Mouse (Mus musculus): ENCODE data around the gene Krr1. TPM values are rescaled to one million over a fixed set of nuclear protein-coding genes. Genes with fewer than 3 reads are reported as not detected.

Gene Krr1
- polyA plus RNA-seq, 1 experiment from 2014 or later = 40.0 TPM

DNA sequence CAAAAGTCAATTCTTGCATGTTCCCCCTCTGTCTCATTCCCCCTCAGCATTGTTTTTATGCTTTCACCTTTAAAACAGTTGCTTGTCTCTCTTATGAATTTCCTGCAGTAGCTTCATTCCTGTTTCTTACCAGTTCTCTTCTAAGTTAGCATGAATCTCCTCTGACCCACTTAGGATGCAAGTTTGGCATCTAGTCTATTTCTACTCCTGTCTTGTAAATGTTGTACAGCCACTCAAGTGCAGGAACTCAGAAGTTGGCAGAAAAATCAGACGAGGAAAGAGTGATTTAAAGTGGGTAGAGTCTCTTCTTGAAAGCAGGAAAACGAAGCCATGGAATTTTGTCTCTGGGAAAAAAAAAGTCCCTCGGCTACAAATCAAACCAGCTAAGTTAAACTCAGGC is 26.9 kb upstream of the Krr1 start:
- no peaks in the 10 kb centered on the region for H3K9me3 ChIP-seq (replicated peaks)
- ATAC-seq = no peak
- H3K9ac ChIP-seq = no peak overlapping the region
- 48% methylated on average over 3 of the region's 3 CpGs for WGBS (ENCODE audit: insufficient replicate concordance)
- H3K36me3 ChIP-seq = no peaks in the 10 kb centered on the region
- H3K4me2 ChIP-seq = no peak overlapping the region
- no peak overlapping the region for H3K4me3 ChIP-seq
- H3K27ac ChIP-seq = no peak overlapping the region
- no peaks in the 10 kb centered on the region for H3K27me3 ChIP-seq (replicated peaks)
- H3K4me1 ChIP-seq = no peaks in the 10 kb centered on the region

DNA sequence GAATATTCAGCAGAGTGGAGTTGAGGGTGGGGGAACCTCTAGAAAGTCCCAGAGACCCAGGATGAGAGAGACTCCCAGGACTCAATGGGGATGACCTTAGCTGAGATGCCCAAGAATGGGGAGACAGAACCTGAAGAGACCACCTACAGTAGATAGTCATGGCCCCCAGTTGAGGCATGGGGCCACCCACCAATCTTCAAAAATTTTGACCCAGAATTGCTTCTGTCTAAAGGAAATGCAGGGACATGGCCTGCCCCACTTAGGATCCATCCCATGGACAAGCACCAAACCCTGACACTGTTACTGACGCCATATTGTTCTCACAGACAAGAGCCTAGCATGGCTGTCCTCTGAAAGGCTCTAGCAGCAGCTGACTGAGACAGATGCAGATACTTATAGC is 24.4 kb upstream of the Krr1 start:
- no peak for ATAC-seq
- 72% methylated on average over 1 of the region's 1 CpGs for WGBS (ENCODE audit: insufficient replicate concordance)
- no peak overlapping the region for H3K27ac ChIP-seq
- no peak overlapping the region for H3K9ac ChIP-seq
- no peaks in the 10 kb centered on the region for H3K4me1 ChIP-seq
- no peak overlapping the region for H3K4me2 ChIP-seq
- H3K9me3 ChIP-seq (replicated peaks) = no peaks in the 10 kb centered on the region
- no peaks in the 10 kb centered on the region for H3K27me3 ChIP-seq (replicated peaks)
- no peaks in the 10 kb centered on the region for H3K36me3 ChIP-seq
- H3K4me3 ChIP-seq = no peak overlapping the region

DNA sequence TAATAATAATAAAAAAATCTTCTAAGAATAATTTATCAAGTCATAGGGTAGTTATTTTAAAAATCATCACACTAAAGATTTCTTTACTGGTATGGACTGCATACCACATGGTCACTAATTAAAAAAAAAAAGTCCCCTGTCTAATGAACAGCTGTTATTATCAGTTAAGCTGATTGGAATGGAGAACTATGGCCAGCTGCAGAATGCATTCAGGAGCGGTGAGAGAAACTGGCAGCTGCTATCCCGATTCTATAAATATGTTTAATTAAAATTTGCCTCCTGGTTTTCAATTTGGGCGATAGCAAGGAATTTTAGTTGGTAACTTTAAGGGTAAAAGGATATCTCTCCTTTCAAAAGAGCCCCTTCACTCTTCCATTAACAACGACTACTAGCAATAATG is 23.5 kb upstream of the Krr1 start:
- WGBS (ENCODE audit: insufficient replicate concordance) = 58% methylated on average over 4 of the region's 4 CpGs
- H3K27ac ChIP-seq = no peak overlapping the region

DNA sequence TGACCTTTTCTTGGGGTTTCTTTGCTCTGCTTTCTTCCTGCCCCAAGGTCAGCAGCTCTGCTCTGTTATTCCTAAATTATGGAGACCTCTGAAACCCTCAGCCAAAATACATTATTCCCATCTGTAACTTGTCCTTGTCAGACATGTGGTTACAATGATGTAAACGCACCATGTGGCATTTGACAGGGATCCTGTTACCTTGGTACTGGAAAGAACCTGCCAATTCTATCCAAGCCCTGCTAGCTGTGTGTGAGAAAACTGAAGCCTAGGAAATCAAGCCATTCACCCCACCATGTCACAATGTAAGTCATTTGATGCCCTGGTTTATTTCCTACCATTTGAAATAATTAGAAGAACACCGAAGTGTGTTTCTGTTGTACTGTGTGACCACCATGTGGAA is 16.6 kb upstream of the Krr1 start:
- H3K27ac ChIP-seq = no peak overlapping the region
- H3K9ac ChIP-seq = no peak overlapping the region
- H3K4me1 ChIP-seq = no peaks in the 10 kb centered on the region
- H3K27me3 ChIP-seq (replicated peaks) = no peaks in the 10 kb centered on the region
- no peaks in the 10 kb centered on the region for H3K36me3 ChIP-seq
- 78% methylated on average over 2 of the region's 2 CpGs for WGBS (ENCODE audit: insufficient replicate concordance)
- ATAC-seq = no peak
- no peak overlapping the region for H3K4me3 ChIP-seq
- no peak overlapping the region for H3K4me2 ChIP-seq
- H3K9me3 ChIP-seq (replicated peaks) = no peaks in the 10 kb centered on the region

More for the DNA sequence above, 23.5 kb upstream of the Krr1 start:
- Histone ChIP-seq H3K4me3 (no peak overlapping the region), H3K4me1 (no peaks in the 10 kb centered on the region), H3K36me3 (no peaks in the 10 kb centered on the region), H3K9me3 (replicated peaks) (no peaks in the 10 kb centered on the region), H3K27me3 (replicated peaks) (no peaks in the 10 kb centered on the region), H3K9ac (no peak overlapping the region), H3K4me2 (no peak overlapping the region)
- ATAC-seq = no peak

DNA sequence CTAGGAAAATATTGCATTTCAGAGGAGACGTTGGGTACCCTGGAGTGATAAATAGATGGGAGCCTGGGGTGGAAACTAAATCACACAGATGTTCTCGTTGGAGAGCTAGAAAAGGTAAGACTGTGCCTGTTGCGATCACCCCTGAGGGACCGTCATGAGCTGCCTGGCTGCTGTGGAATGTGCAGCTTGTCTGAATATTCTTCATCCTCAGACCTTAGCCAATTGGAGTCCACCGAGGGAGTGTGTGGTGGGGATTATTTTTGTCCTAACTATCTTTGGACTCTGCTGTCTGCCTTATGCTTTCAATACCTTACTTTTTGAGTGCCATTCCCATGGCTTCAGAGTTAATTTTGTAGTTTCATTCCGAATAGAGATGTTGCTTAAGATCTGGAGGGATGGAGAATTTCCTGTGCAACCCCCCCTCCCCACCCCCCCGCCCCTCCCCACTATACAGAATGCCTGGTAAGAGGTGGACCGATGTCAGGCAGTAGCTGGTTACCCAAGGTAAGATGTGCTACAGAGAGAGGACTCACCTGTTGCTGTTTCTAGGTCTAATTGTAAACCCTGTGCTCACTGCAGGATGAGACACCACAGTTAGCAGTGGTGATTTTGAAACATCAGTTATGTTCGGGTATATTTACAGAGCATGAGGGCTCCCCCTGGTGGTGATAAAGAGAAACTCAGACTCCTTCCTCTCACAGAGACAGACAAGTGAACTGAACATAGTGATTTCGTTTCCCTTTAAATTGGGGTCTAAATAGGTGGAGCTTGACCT is 15.0 kb upstream of the Krr1 start:
- no peak overlapping the region for H3K4me3 ChIP-seq
- H3K27me3 ChIP-seq (replicated peaks) = no peaks in the 10 kb centered on the region
- no peaks in the 10 kb centered on the region for H3K9me3 ChIP-seq (replicated peaks)
- H3K4me2 ChIP-seq = no peak overlapping the region
- H3K27ac ChIP-seq = no peak overlapping the region
- H3K4me1 ChIP-seq = no peaks in the 10 kb centered on the region
- peak; percentile 54; the same call in 1 of the 2 replicates for ATAC-seq
- H3K9ac ChIP-seq = no peak overlapping the region
- H3K36me3 ChIP-seq = no peaks in the 10 kb centered on the region
- 52% methylated on average over 10 of the region's 10 CpGs for WGBS (ENCODE audit: insufficient replicate concordance)

DNA sequence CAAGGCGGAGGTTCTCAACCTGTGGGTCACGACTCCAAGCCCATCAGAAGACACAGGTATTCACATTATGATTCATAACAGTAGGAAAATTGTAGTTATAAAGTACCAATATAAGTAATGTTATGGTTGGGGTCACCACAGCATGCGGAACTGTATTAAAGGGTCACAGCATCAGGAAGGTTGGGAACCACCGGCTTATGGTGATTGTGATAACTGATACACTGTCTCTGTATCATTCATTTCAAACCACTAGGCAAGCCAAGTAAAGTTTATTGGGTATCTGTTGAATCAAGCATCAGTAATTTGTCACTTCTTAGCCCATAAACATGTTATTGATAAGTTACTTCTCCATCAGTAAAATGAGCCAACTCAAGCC is 14.4 kb upstream of the Krr1 start:
- no peak overlapping the region for H3K4me2 ChIP-seq
- no peak for ATAC-seq
- no peak overlapping the region for H3K27ac ChIP-seq
- H3K4me1 ChIP-seq = no peaks in the 10 kb centered on the region
- no peaks in the 10 kb centered on the region for H3K27me3 ChIP-seq (replicated peaks)
- no peak overlapping the region for H3K4me3 ChIP-seq
- H3K36me3 ChIP-seq = no peaks in the 10 kb centered on the region
- H3K9me3 ChIP-seq (replicated peaks) = no peaks in the 10 kb centered on the region
- no peak overlapping the region for H3K9ac ChIP-seq
- WGBS (ENCODE audit: insufficient replicate concordance) = 32% methylated on average over 4 of the region's 4 CpGs

DNA sequence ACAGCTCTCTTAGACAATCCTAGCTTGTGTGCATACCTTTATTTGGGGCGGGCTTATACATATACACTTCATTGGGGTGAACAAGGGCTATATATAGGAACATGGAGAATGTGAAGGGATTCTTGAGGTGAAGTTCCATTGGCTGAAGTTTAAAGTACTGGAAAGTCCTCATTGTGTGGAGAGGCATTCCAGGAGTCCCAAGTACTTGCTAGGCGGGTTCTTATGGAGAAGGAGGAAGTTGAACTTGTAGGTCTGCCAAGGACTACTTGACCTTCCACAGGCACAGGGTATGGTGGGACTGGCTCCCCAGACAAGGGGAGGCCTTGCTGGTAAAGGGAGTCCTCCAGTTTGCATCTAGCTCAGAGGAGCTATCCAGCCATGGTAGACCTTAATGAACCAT is 13.1 kb upstream of the Krr1 start:
- WGBS (ENCODE audit: insufficient replicate concordance) = 50% methylated on average over 2 of the region's 2 CpGs
- H3K36me3 ChIP-seq = no peaks in the 10 kb centered on the region
- no peak overlapping the region for H3K4me3 ChIP-seq
- H3K9ac ChIP-seq = no peak overlapping the region
- H3K27me3 ChIP-seq (replicated peaks) = no peaks in the 10 kb centered on the region
- no peaks in the 10 kb centered on the region for H3K4me1 ChIP-seq
- no peak overlapping the region for H3K27ac ChIP-seq
- ATAC-seq = no peak
- H3K9me3 ChIP-seq (replicated peaks) = no peaks in the 10 kb centered on the region
- no peak overlapping the region for H3K4me2 ChIP-seq

DNA sequence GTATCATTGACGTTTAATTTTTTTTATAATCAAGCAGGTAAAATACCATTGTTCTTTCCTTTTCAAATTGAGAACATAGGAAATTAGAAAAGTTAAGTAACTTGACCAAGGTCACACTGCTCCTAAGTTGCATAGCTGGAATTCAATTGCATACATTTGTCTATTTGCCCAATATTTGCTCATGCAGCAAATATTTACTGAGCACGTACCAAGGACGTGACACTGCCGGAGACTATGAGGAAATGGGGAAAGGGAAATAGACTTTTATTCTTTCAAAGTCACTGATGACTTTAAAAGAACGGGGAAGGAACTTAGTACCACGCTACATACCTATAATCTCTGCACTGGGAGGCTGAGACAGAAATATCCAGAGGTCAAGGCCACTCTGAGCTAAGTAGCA is 12.0 kb upstream of the Krr1 start:
- ATAC-seq = no peak
- WGBS (ENCODE audit: insufficient replicate concordance) = 56% methylated on average over 6 of the region's 6 CpGs
- no peaks in the 10 kb centered on the region for H3K9me3 ChIP-seq (replicated peaks)
- no peak overlapping the region for H3K4me2 ChIP-seq
- no peak overlapping the region for H3K9ac ChIP-seq
- H3K4me1 ChIP-seq = no peaks in the 10 kb centered on the region
- H3K27ac ChIP-seq = no peak overlapping the region
- no peak overlapping the region for H3K4me3 ChIP-seq
- no peaks in the 10 kb centered on the region for H3K27me3 ChIP-seq (replicated peaks)
- H3K36me3 ChIP-seq = no peaks in the 10 kb centered on the region

DNA sequence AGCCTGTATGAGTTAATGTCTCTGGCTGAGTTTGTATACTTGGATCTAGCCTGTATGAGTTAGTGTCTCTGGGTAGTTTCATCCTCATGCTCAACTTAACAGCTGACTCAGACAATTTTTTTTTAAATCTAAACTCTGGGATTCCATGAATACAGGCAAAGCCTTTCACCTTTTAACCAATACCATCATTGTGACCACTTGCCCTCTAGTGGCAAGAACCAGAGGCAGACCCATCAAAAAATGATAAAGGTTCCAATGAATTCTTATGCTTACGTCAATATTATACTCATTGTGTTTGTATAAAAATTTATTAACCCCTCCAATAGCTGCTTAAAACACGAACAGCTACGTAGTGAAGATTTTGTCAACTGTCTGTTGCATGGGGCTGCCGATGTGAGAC is 6.1 kb upstream of the Krr1 start:
- no peaks in the 10 kb centered on the region for H3K36me3 ChIP-seq
- 51% methylated on average over 4 of the region's 4 CpGs for WGBS (ENCODE audit: insufficient replicate concordance)
- H3K27ac ChIP-seq = no peak overlapping the region
- no peak overlapping the region for H3K9ac ChIP-seq
- no peak overlapping the region for H3K4me3 ChIP-seq
- ATAC-seq = no peak
- no peaks in the 10 kb centered on the region for H3K4me1 ChIP-seq
- no peak overlapping the region for H3K4me2 ChIP-seq
- H3K27me3 ChIP-seq (replicated peaks) = no peaks in the 10 kb centered on the region; the same call in 1 of the 2 replicates
- no peaks in the 10 kb centered on the region for H3K9me3 ChIP-seq (replicated peaks)

DNA sequence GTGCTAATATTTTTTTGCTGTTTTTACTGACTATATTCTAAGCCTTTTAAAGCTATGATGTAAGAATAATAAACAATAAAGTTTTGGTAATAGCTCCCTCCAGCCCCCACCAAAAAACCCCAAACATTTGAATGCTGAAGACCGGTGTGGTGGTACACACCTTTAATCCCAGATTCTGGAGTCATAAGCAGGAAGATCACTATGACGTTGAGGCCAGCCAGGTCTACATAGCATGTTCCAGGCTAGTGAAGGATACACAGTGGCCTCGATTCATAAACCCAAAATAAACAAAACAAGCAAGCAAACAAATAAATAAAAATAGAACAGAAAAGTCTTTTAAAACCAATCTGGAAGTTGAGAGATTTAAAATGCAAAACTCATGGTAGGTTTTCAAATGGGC is 535 bp upstream of the Krr1 start:
- peak overlapping the region; percentile 85; the same call in 1 of the 2 replicates for H3K4me3 ChIP-seq
- no peak for ATAC-seq
- WGBS (ENCODE audit: insufficient replicate concordance) = 73% methylated on average over 3 of the region's 3 CpGs
- no peaks in the 10 kb centered on the region; the same call in 1 of the 2 replicates for H3K27me3 ChIP-seq (replicated peaks)
- peak overlapping the region; percentile 80 for H3K4me2 ChIP-seq
- H3K9me3 ChIP-seq (replicated peaks) = no peaks in the 10 kb centered on the region
- H3K36me3 ChIP-seq = peaks cover 18% of the 10 kb centered on the region
- H3K4me1 ChIP-seq = peaks cover 14% of the 10 kb centered on the region
- no peak overlapping the region for H3K9ac ChIP-seq
- H3K27ac ChIP-seq = no peak overlapping the region

DNA sequence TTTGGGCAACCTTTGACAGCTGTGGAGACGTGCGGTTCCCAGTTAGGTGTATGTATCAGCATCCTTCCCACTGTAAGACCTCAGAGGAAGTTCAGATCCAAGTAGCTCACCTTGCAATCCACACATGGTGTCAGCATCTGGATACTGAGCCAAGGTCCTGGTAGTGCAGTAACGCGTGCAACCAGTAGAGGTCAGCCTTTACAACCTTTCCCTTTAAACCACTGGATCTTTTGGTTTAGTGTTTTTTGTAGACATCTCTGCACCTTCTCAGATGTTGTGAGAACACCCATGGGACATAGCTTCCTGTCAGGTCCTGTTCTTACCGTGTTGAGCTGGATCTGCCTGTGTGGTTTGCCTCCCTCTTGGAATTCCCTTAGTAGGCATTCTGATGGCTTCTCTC is 5.1 kb downstream of the Krr1 start:
- H3K36me3 ChIP-seq = peaks cover 74% of the 10 kb centered on the region
- no peak for ATAC-seq

DNA sequence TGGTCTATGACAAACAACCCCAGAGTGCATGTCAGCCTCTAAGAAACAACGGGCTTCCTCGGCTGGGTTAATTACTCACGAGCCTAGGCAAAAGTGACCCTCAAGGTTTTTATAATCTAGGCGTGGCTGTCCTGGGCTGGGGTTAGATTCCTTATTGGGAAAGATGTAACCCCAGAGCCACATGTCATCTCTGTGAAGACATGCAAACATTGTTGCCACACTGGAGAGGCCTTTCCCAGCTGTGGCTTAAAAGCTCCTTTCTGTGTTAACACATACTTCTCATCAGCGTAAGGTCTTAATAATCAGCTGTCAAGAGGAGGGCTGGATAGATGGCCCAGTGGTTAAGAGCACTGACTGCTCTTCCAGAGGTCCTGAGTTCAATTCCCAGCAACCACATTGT is 10.6 kb downstream of the Krr1 start:
- Histone ChIP-seq H3K27me3 (replicated peaks) (no peaks in the 10 kb centered on the region), H3K36me3 (peaks cover 95% of the 10 kb centered on the region), H3K9me3 (replicated peaks) (no peaks in the 10 kb centered on the region), H3K4me2 (no peak overlapping the region), H3K4me3 (no peak overlapping the region), H3K27ac (no peak overlapping the region), H3K4me1 (no peaks in the 10 kb centered on the region), H3K9ac (no peak overlapping the region)
- 75% methylated on average over 5 of the region's 5 CpGs for WGBS (ENCODE audit: insufficient replicate concordance)
- ATAC-seq = no peak

More for the DNA sequence above, 5.1 kb downstream of the Krr1 start:
- Histone ChIP-seq H3K4me2 (no peak overlapping the region), H3K4me3 (no peak overlapping the region), H3K27me3 (replicated peaks) (no peaks in the 10 kb centered on the region), H3K4me1 (peaks cover 14% of the 10 kb centered on the region), H3K27ac (no peak overlapping the region), H3K9me3 (replicated peaks) (no peaks in the 10 kb centered on the region), H3K9ac (no peak overlapping the region)
- WGBS (ENCODE audit: insufficient replicate concordance) = 34% methylated on average over 5 of the region's 5 CpGs

DNA sequence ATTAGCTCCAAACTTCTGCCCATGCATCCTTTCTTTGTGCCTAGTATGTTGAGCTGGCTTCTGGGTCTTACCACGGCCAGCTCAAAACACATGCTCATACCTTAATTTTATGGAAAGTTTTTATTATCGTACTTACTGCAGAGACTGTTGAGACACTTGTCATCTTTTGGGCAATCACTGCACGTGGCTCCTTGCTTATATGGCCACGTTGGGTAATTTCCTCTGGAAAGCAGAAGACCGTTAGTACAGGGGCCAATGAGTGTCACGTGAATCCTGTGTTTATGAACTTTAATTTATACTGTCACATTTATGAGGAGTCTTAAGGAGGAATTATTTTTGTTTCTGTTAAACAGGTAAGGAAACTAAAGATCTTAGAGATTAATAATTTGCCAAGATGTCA is 14.0 kb downstream of the Krr1 start:
- 79% methylated on average over 6 of the region's 6 CpGs for WGBS (ENCODE audit: insufficient replicate concordance)
- no peak for ATAC-seq
- Histone ChIP-seq H3K9me3 (replicated peaks) (no peaks in the 10 kb centered on the region), H3K4me2 (no peak overlapping the region), H3K27ac (no peak overlapping the region), H3K36me3 (peaks cover 61% of the 10 kb centered on the region), H3K4me1 (no peaks in the 10 kb centered on the region), H3K9ac (no peak overlapping the region), H3K27me3 (replicated peaks) (no peaks in the 10 kb centered on the region), H3K4me3 (no peak overlapping the region)

Measured in liver, embryonic 12.5 days (tissue).